Mouse (Mus musculus) mammary gland, adult 2 months (tissue): Measurements from ENCODE around the gene Hpgds. TPM values are rescaled to one million over a fixed set of nuclear protein-coding genes. Genes with fewer than 3 reads are reported as not detected.

ENCODE experiments used
- polyA plus RNA-seq: library from polyadenylated mRNA; depleted of rRNA; stranded (reverse); fragments of >200 nt; gene quantifications from 2 replicates; pipeline ENCODE4 v1.2.3, GENCODE M21; 2012; ENCODE audit warnings: low replicate concordance; rRNA removed

Gene Hpgds
- 1.3 and 2.7 TPM in 2 replicates for polyA plus RNA-seq

DNA sequence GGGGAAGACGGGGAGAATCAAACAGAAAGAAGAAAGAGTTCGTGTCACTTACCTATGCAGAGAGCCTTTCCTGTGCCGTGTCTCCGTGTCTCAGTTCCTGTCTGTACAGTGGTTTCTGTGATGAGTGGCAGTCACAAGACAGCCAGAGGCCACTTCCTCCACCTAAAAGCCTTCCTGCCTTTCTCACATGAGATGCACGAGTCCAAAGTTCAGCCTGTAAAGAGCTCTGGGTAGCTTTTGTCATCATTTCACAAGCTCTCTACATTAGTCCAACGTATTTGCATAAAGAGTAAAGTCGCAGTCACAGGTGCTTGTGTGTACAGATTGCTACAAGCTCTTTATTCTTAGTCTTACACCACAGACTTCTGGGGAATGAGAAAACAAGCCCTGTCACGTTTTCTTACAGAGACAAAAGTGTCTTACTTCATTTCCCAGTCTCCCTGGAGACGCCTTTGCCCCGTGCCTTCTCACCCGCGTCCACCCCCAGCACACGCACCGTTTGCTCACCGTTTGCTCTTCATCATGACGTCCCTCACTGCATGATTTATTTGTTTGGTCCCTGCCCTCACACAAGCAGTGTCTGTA lies at the start of gene Hpgds:
Gene Hpgds (minus strand): TSS at position 288 of the 585 bp plus-strand sequence.

Other genes with a start within 250 kb of the Hpgds start
- gene Smarcad1, start 102.3 kb downstream of the Hpgds start, polyA plus RNA-seq: 6.8 and 12.8 TPM in 2 replicates
- gene C130060K24Rik, start 236.2 kb upstream of the Hpgds start, polyA plus RNA-seq: not detected in 2 replicates